Comparison of ENCODE assay signal across 22 mouse cellular contexts in the genomic region with DNA sequence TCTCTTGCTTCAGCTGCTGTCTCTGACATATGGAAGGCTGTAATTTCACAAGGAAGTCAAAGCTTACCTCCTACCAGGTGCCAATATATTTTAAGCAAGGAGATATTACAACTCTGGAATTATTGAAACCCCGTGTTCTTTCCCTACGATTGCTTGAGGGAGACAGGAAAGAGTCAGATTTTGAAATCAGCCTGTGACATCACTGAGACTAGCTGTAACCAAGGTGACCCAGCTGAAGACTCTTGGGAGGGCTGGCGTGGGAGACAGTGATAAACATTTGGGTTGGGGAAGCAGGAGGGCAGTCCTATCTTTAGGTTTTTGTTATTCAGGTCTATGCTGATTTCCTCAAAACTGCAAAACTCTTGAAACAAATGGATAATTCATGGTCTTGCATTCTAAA.
DNase-seq lines count a peak whose midpoint lies in the region; TF ChIP-seq lines count a peak whose summit lies in the region.
"Had no signal": no experiment of that assay in that cellular context is flagged by ENCODE, and none has a peak within 500 bp of the region (broad histone marks: within the 10 kb centered on the region; RNA-seq: fewer than 3 reads in every experiment).

No protein-coding gene starts in this region.

- DNase-seq in frontal cortex, adult 2 months (ENCODE audit: extremely low spot score in 1 of 2, low spot score in 1 of 2) = peak; percentile 26 to 51
- DNase-seq in frontal cortex, postnatal 25 days (ENCODE audit: low spot score in 2 of 2) = no peak
- no peak for DNase-seq in left cerebral cortex, adult 2 months (ENCODE audit: extremely low spot score in 1 of 2, low spot score in 2 of 2)
- no peak for DNase-seq in left cerebral cortex, adult 11 months (ENCODE audit: low spot score)
- DNase-seq in R1 (ENCODE audit: low read depth, low spot score) = peak; percentile 33
- peak; percentile 50 for DNase-seq in telencephalon, adult 2 months (ENCODE audit: low read depth, low spot score)
- DNase-seq in cerebellum, adult 11-12 months = no peak
- DNase-seq: adrenal gland, adult 2 months; adrenal gland, postnatal 25 days; cerebellum, adult 8-10 months; cerebellum, postnatal 14 days; embryo, embryonic 11 days; gastrocnemius, adult 2 months; gastrocnemius, postnatal 25 days; heart, adult 18-20 months; heart, postnatal 14 days had no signal

- no peak for TF ChIP-seq CTCF in left cerebral cortex, adult 2 months (IDR thresholded peaks at IDR 0.05)

- peak overlapping the region; percentile 48; the same call in 1 of the 2 replicates for H3K27ac ChIP-seq in left cerebral cortex, adult 2 months
- H3K27ac ChIP-seq: embryonic facial prominence, embryonic 15.5 days; forebrain, embryonic 10.5 days; gastrocnemius, adult 2 months; heart, embryonic 15.5 days; hindbrain, embryonic 13.5 days; hindbrain, postnatal 0 days had no signal

- H3K4me3 ChIP-seq in left cerebral cortex, adult 2 months = no peak overlapping the region
- H3K4me3 ChIP-seq: embryonic facial prominence, embryonic 15.5 days; erythroblast, embryonic 14.5 days; forebrain, embryonic 10.5 days; gastrocnemius, adult 2 months; heart, embryonic 15.5 days; hindbrain, embryonic 13.5 days had no signal

- intact Hi-C loops in left cerebral cortex, adult 2 months (cut with DNase I) = no loop called here

Comparison
In these comparisons a context has a peak if more than half of its experiments do, and no peak if none do; other contexts are left out.
1. DNase-seq: peak in frontal cortex, adult 2 months (2 of 2), R1 (single experiment) and telencephalon, adult 2 months (single experiment); none in frontal cortex, postnatal 25 days (0 of 2), left cerebral cortex, adult 2 months (0 of 2), left cerebral cortex, adult 11 months (single experiment) and cerebellum, adult 11-12 months (single experiment).